Mouse (Mus musculus) cerebellum, adult 11-12 months (tissue): ENCODE measurements around the gene Ccng1.
"Not testable (repeated sequence)": the region's sequence is repeated elsewhere in the genome, so short reads cannot be mapped to it uniquely, and the experiment has no call there.

Source experiments
- DNase-seq: peaks from one replicate; pipeline ENCODE4 v3.0.0; 2022

Gene Ccng1

DNA sequence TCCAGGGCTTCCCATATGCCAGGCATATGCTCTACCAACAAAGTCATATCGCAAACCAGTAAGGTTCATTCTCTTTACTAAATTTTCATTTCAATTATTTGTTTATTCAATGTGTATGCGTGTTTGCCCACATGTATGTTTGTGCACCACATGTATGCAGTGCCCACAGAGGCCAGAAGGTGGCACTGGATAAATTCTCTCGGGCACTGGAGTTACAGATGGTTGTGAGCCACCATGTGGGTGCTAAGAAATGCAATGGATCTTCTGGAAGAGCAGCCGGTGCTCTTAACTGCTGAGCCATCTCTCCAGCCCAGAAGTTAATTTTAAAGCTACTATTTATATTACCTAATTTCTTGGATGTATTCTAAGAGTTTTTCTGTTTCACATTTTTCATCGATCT is 39.6 kb downstream of the Ccng1 start:
- DNase-seq = no peak

DNA sequence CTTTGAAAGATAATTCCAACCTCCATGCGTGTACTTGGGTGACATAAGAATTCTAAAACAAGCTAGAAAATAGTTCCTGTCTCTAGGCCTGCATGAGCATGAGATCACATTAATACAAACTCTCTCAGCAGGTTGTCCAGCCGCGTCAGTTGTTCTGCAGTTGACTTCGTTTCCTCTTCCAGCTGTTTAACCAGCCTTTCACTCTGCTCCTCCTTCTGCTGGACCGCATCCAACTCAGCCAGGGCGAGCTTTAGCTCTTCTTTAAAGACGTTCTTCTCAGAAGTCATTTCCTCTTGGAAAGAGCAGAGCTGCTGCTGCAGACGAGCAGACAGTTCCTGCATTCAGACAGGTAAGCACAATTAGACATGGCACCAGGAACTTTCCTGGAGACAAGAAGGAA is 41.3 kb downstream of the Ccng1 start:
- DNase-seq = no peak

DNA sequence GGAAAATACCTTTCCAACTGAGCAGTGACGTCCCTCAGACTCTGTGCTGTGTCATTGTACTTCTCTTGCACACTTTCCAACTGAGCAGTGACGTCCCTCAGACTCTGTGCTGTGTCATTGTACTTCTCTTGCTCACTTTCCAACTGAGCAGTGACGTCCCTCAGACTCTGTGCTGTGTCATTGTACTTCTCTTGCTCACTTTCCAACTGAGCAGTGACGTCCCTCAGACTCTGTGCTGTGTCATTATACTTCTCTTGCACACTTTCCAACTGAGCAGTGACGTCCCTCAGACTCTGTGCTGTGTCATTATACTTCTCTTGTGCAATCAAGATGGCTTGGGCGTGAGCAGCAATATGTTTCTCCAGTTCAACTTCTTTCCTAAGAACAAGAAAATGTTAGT is 45.2 kb downstream of the Ccng1 start:
- DNase-seq = not testable (repeated sequence)
